Mouse (Mus musculus): ENCODE measurements at regions not wholly inside any gene's neighbourhood (a gene's known extent, or its start where the extent isn't known, plus 50 kb on each side); places are given as distances from the start of the nearest gene placed in this dataset.

GRCm38 (mm10) chr3:157842872-157843271 is 82.0 kb downstream of the Cth start:
- DNase-seq: no peak

GRCm38 (mm10) chr3:157841164-157841719 is 83.6 kb downstream of the Cth start:
- DNase-seq: no peak

GRCm38 (mm10) chr3:157804307-157804706 is 120.6 kb downstream of the Cth start:
- DNase-seq: no peak

GRCm38 (mm10) chr3:157803356-157803755 is 121.5 kb downstream of the Cth start:
- DNase-seq: no peak

- no peak for DNase-seq
Observed at GRCm38 (mm10) chr3:157787559-157788256, 137.2 kb downstream of the Cth start.

- DNase-seq: no peak
Observed at GRCm38 (mm10) chr3:157781071-157781470, 143.8 kb downstream of the Cth start.

GRCm38 (mm10) chr3:157777779-157778178 is 147.1 kb downstream of the Cth start:
- no peak for DNase-seq

- DNase-seq: no peak
Observed at GRCm38 (mm10) chr3:157763487-157764199, 161.2 kb downstream of the Cth start.

- no peak for DNase-seq
Observed at GRCm38 (mm10) chr3:157759856-157760255, 165.0 kb downstream of the Cth start.

- DNase-seq: no peak
Observed at GRCm38 (mm10) chr3:157754826-157755225, 170.1 kb downstream of the Cth start.

GRCm38 (mm10) chr3:157750266-157750665 is 174.6 kb downstream of the Cth start:
- DNase-seq: no peak

GRCm38 (mm10) chr3:157748395-157749037 is 176.4 kb downstream of the Cth start:
- no peak for DNase-seq

- DNase-seq: no peak
Observed at GRCm38 (mm10) chr3:157743000-157743399, 176.3 kb downstream of the Ptger3 start.

GRCm38 (mm10) chr3:157739628-157740294 is 173.1 kb downstream of the Ptger3 start:
- DNase-seq: no peak

GRCm38 (mm10) chr3:157732136-157732940 is 165.6 kb downstream of the Ptger3 start:
- DNase-seq: no peak

GRCm38 (mm10) chr3:157729711-157730367 is 163.1 kb downstream of the Ptger3 start:
- DNase-seq: no peak

- DNase-seq: no peak
Observed at GRCm38 (mm10) chr3:157724542-157724941, 157.8 kb downstream of the Ptger3 start.

GRCm38 (mm10) chr3:157723184-157723583 is 156.5 kb downstream of the Ptger3 start:
- no peak for DNase-seq

- DNase-seq: peak; percentile 41 to 61
Observed at GRCm38 (mm10) chr3:157717313-157717921, 150.7 kb downstream of the Ptger3 start.

GRCm38 (mm10) chr3:157714023-157714422 is 147.3 kb downstream of the Ptger3 start:
- DNase-seq: no peak
